Mouse (Mus musculus) E14TG2a.4 (cell line): ENCODE measurements around the gene Ptov1.

Source experiments
- CTCF ChIP-seq: conservative IDR thresholded peaks from 2 replicates; pipeline ENCODE4 v1.5.1; 2014; ENCODE audit warnings: low read length
- NANOG ChIP-seq: IDR thresholded peaks from 2 replicates; pipeline ENCODE4 v1.6.1; 2014; ENCODE audit warnings: borderline replicate concordance, low read length, mixed read lengths
- POU5F1 ChIP-seq: IDR thresholded peaks from 2 replicates; pipeline ENCODE4 v1.6.1; 2014; ENCODE audit warnings: low read length, borderline replicate concordance

GRCm38 (mm10) chr7:44869697-44870528 lies at the start of gene Ptov1:
- TF ChIP-seq CTCF (no peak), POU5F1 (no peak), NANOG (no peak)
